Mouse (Mus musculus) frontal cortex, postnatal 10 days (tissue): ENCODE data around the gene Homer2.
A peak's percentile ranks its signal among the peaks of the same experiment; 100 is the strongest.

ENCODE experiments used
- DNase-seq, 2 experiments: peaks; one replicate each; pipeline ENCODE4 v3.0.0; 2022; ENCODE audit warnings: low spot score in 2 of 2, mixed read lengths in 1 of 2

Homer2 gene

DNA sequence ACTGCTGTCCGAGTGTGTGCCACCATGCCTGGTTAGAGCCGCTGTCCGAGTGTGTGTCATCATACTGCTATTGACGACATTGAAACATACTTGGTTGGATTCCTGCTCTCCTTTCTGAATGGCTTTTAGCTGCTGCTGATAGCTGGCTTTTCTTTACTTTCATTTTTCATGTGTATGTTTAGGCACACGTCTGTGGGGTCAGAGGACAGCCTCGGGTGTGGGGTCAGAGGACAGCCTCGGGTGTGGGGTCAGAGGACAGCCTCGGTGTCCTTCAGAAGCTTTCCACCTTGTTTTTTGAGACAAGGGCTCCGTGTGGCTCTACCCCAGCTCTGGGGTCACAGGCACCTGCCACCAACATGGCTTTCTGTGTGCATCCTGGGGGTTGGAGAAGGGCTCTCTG, 114.6 kb downstream of the Homer2 start:
- DNase-seq: no peak

DNA sequence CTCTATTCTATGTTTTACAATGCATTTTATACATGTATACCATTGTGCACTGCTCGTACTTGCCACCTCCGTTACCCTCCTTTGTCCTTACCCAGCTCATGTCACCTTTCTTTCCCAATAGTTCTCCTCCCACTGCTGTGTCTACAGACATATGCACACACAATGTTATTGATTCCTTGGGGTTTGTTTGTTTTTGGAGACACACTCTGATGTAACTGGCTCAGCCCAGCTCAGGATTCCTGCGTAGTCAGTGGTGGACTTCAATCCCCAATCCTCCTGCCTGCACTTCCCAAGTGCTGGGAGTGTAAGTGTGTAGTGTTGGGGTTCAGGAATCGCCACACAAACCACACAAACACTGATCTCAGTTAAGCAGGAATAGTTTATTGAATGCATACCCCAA, 120.1 kb downstream of the Homer2 start:
- no peak for DNase-seq

DNA sequence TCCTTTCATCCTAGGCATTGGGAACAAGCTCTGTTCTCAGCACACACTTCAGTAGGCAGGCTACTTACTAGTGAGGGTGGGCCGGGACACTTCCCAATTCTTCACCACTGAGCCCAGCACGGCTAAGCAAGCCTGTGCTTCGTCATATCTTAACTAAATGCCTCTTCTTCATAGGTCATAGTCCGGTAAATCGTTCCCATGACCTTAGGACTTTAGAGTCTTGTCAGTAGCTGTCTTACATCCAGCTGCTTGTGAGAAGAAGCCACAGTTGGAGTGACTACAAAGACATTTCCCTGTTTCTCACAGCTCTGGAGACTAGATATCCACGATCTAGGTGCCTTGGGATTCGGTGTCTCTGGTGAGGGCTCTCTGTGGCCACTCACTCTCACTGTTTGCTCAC, 122.0 kb downstream of the Homer2 start:
- DNase-seq: no peak

DNA sequence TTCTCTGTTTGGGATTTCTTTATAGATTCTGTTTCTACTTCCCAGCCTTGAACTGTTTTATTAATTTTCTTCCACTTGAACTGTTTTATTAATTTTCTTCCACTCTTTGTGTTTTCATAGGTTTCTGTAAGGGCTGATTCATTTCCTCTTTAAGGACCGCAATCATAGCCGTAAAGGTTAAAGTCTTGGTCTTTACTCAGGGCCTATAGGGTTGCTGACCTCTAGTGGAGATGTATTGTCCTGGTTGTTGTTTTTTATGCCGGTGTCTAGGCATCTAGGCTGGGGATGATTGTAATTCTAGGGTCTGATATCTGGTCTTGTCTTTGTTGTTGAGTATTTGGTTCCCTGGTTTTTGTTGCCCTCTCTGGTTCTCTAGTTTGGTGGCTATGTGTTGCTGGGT, 123.8 kb downstream of the Homer2 start:
- DNase-seq: no peak

DNA sequence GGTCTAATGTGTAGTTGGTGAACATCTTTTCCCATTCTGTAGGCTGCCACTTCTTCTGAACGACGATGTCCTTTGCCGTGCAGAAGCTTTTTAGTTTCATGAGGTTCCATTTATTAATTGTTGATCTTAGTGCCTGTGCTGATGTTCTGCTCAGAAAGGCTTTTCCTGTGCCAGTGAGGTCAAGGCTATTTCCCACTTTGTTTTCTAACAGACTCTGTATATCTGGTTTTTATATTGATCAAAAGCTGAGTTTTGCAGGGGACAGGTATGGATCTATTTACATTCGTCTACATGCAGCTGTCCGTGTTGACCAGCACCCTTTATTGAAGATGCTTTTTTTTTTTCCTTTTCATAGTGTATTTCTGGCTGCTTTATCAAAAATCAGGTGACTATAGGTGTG, 128.0 kb downstream of the Homer2 start:
- DNase-seq: no peak

DNA sequence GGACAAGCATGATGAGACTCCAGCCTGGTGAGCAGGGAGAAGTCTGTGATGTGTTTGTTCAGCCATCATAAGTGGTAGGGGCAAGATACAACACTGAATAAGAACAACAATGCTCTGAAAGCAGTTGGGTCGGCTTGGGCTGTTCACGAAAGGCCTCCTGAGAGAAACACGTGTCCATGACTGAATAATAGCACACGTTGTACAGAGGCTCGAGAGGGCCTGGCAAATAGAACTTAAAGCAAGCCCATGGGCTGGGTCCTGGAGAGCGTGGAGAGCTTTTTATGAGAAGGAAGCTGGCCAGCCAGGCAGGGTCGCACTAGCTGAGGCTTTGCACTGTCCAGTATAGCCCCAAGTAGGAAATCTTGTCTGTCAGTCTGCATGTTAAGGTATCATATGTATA, 128.9 kb downstream of the Homer2 start:
- DNase-seq: no peak

DNA sequence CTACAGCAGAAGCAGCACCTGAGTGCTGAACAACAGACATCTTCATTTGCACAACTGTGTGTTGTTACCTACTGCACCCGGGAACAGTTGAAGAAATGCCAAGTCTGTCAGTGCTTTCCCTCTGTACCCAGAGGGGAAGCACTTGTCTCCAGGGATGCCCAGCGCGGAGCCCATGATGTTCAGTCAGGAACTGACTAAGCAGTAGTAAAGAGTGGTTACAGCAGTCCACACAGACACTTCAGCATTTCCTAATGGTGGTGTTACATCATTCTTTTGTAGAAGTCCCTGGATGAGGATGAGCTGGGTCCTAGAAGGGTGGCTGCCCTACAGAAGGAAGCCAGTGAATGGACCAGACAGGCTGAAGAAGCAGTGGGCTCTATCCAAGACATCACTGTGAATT, 129.5 kb downstream of the Homer2 start:
- no peak for DNase-seq

DNA sequence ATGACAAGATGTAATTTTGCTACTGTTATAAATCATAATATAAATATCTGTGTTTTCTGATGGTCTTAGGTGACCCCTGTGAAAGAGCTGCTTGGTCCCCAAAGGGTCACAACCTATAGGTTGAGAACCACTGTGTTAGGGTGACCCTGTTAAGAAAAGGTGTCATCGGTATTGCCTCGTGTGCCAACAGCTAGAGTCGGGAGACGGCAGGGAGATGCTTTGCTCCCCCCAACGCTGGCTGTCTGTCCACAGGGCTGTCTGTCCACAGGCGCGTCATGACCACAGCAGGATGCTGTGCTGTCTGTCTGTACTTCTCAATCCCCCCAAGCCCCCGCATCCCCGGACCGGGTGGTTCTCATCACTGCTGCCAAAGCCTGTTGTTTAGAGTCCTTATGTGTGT, 131.7 kb downstream of the Homer2 start:
- DNase-seq: no peak

DNA sequence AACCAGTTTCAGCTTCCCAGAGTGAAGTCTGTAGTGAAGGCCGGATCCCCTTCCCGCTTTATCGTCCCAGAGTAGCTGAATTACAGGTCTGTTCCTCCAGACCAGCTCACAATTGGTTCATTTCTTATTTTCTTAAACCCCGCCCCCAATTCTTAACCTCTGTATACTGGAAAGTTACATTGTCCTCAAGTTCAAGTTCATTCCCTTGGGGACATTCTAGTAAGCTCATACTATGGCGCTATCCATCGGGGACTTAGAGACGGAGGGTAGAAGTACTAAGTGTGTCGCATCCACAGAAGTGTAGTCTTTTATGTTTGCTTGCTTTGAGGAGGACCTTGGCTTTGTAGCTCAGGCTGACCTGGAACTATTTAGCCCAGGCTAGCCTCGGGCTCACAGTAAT, 133.5 kb downstream of the Homer2 start:
- DNase-seq: no peak

DNA sequence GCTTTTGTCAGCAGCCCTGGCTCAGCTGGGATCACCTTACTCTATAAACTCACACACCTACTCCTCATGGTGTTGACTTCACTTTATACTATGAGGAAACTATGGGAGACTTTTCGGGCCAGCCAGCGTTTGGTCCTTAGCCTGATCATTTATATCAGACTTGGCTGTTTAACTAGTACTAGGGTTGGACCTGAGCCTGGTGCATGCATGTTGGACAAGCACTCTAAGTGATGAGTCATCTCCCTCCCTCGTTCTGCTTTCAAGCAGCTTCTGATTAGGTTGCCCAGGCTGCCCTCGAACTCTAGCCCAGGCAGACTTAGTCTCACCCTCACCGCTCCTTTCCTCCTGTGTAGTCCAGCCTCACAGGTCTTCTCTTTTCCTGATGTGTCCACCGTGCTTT, 133.9 kb downstream of the Homer2 start:
- DNase-seq: no peak

DNA sequence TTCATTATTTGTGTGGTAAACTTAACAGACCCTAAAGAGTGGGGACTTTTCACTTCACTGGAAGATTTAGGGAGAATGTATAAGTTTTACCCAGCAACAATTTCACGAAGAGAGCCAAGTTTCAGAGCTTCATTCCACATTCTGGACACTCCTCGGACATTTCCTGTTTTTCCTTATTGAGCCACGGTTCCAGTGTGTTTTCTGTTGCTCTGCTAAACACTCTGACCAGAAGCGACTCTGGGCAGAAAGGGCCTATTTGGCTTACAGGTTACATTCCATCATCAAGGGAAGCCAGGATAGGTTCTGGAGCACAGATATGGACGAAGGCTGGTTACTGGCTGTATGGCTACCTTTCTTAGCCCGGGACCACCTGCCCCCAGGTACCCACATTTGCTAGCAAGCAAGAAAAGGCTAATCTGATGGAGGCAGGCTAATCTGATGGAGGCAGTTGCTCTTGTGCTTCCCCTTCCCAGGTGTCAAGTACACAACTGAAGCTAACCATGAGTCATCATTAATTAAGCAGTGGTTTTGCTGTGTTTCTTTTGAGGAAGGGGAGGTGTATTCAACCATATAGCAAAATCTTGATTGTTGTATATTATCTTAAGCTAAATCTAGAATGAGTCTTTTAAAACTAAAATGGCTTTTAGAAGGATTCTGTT, 134.6 kb downstream of the Homer2 start:
- DNase-seq: no peak

DNA sequence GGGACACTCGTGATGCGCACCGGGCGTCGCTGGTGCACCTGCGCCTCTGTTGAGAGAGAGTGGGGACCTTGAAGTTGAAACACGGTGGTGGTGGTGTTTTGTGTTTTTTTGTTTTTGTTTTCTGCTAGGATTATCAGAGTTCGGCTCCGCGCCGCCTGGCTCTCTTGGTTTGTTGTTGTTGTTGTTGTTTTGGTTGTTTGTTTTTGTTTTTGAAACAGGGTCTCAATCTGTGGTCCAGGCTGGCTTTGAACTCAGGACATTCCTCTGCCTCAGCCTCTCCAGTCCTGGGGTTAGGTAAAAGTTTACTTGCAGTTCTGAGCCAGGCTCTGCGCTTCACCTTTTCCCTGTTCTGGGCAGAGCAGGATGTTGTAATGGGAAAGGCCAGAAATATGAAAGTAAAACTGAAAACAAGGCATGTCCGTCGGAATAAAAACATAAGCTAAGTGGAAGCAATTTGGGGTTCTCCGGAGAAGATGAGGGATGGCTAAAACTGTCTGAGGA, 135.3 kb downstream of the Homer2 start:
- no peak for DNase-seq

DNA sequence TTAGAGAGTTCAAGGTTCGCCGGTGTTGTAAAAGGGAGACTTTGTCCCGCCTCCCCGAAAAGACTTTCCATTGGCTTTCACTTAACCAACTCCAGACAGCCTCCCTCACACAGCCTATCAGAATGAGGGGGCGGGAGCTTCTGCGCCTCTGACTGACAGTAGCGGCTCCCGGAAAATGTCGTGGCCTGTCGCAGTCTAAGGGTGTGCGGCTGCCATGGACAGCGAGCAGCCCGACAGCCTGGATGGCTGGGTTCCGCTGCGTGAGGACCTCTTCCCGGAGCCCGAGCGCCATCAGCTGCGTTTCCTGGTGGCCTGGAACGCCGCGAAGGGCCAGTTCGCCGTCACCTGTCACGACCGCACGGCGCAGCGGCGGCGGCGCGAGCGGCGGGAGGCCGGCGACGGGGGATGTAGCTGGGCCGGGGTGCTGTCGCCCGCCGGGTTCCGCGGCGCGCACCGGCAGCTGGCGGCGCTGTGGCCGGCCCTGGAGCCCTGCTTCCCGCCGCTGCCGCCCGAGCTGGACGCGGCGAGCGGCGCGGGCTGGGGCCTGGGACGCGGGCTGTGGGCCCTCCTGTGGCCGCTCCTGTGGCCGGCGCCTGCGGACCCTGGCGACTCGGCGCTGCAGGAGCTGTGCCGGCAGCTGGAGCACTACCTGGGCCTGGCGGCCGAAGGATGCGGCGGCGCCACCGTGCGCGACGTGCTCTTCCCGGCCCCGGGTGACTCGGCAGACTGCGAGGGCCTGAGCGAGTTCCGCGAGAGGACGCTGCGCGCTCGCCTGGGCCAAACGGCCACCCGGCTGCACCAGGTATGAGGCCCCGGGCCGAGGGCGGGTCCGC, 136.0 kb downstream of the Homer2 start, which contains the start of gene Whamm:
Whamm (plus strand) TSS at position 159 of the 833 bp plus-strand sequence.
- peak; percentile 89 to 90 for DNase-seq

DNA sequence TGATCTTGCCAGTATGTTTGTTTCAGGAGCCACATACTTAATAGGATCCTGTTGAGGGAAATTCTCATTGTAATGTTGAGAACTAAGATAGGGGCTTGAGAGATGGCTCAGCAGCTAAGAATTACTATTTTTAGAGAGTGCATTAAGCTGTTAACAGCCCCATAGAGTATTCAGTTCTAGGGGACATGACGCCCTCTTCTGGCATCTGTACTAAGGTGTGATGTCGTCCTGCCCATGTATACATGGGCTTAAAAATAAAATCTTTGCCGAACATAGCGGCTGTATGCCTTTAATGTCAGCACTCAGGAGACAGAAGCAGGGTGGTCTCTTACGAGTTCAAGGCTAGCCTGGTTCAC, 136.6 kb downstream of the Homer2 start:
- no peak for DNase-seq

DNA sequence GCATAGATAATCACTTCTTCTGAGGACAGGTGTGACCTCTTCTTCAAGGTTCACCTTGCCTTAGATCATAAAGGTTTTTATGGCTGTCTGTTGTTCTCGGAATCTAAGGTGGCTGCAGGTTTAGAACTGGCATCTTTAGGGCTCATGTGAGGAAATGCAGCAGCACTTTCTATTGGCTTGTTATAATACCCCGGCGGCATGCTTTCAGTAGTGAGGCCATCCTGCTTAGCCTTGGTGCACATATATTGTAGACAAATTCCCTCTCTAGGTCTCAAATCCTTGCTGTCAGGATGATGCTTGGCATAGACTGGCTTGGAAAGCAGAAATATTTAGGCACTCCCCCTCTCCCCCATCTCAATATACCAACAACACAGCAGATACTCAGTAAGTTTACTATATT, 137.1 kb downstream of the Homer2 start:
- DNase-seq: no peak

DNA sequence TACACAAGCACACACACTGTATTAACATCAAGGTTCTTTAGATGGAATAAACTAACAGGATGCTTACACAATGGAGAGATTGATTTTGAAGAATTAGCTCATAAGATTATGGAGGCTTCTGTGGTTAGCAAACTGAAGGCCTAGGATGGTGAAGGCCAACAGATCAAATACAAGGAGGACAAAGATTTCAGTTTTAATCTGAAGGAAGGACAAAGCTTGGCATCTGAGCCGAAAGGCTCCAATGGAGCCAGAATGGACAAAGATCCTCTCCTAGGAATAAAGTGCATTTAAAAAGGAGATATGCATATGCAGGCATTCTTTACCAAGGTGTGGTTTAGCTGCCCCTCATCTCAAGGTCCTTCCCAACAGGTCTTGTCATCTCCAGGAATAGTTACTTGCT, 137.5 kb downstream of the Homer2 start:
- no peak for DNase-seq

DNA sequence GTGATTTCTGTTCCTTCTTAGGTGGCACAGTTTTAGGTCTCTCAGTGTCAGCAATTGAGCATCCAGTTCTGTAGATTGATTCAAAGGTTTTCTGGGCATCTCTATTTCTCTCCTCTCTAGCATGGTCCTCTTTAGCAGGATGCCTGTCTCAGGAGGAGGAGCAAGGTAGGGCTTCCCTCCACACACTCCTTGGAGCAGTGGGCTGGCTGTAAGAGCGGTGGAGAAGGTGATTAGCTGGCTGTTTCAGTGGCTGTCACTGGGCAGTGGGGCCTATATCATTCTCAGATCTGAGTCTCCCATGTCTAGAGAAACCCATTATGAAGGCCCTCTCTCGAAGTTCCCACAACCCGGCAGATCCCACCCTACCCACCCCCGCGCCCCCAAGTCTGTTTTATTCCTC, 139.9 kb downstream of the Homer2 start:
- no peak for DNase-seq

DNA sequence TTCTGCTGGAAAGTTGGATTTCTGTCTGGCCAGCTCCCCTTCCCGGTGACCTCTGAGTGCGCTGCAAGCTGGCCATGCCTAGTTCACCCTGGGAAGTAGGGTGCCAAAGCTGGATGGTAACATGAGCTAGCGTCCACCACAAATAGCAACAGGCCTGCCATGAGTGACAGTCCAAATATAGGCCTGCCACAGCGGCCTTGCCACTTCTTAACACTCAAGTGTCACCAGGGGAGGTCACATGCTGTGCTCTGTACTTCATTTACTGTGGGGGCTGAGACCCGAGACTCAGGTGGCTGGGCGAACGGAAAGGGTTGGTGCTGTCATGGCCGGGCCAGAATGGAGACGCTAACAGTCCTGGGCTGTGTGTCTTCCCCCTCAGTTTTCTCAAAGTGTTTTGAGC, 140.4 kb downstream of the Homer2 start, which contains the start of gene Fsd2:
Fsd2 (minus strand) TSS at position 53 of the 400 bp plus-strand sequence.
- DNase-seq: no peak

DNA sequence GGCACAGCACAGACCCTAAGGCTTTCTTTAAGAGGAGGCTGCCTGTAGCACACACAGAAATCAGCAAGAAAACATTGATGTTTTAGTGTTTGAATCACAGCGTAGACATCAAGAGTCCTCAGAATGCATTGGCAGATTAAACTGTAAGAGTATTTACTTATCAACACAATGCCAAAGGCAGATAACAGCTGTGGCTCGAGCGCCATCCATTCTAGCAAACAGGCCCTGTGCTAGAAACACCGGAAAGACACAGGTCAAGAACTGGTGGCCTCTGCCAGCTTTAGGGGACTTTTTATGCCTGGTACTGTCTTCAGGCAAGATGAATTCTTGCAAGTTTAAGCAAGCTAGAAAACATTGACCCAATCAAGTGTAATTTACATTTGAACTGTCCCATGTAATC, 141.0 kb downstream of the Homer2 start:
- DNase-seq: no peak

DNA sequence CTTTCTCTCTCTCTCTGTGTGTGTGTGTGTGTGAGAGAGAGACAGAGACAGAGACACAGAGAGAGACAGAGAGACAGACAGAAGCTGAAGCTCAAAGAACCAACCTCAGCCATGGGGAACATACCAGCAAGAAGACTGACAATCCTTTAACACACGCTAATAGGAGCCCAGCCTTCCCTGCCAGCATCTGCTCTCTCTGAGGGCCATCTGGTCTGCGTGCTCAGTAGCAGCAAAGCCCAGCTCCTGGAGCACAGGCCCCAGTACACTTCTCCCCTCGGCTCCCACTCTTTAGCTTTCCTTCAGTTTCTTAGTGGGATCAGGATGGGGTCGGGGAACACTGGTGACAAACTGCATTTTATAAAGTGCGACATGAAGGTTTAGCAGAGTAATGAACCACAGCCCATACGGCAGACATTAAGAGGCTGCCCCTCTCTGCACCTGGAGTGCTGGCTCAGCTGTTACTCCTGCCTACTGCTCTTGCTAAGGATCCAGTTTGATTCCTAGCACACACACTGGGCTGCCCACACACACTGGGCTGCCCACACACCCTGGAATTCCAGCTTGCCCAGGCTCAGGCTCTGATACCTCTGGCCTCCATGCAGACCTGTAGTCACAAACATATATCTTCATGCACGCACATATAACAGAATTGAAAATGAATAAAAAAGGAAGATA, 141.8 kb downstream of the Homer2 start:
- DNase-seq: no peak

DNA sequence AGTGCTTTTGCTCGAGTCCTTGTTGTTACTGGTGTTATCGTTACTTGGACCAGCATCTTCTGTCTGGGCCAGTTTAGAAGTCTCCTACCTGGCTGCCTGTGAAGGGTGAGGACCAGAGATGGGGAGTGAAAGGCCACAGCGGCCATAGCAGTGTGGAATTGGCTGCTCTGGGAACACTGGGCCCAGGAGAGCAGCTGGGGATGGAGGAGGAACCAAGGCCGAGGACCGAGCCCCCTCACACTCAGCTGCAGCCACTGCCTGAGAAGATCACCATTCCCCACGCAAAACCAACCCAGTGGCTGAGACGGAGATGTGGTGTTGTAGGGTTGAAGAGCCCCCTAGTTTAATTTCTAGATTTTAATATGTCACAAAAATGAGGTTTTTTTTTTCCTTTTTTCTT, 142.6 kb downstream of the Homer2 start:
- no peak for DNase-seq

DNA sequence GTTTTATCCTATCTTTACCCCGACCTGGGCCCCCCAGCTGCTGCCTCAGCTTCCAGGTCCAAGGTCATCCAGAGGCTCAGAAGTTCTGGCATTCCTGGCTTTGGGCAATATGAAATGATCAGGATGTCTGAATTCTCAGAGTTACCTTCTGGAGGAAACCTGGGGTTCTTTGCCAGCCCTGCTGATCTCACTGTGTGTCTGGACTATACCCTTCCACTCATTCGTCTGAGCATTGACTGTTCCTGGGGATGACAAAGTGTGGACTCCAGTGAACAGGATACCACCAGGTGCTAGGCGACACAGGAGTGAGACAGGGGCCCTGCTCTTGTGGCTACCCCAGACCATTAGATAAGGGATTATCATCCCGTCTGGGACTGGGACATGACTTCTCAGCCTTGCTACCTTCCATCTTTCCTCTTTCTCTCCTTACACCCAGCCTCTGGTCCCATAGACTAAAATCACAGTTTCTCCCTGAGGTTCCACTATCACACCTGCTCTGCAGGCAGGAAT, 143.8 kb downstream of the Homer2 start:
- no peak for DNase-seq
